10 mouse cellular contexts compared by ENCODE assay signal in the genomic region with DNA sequence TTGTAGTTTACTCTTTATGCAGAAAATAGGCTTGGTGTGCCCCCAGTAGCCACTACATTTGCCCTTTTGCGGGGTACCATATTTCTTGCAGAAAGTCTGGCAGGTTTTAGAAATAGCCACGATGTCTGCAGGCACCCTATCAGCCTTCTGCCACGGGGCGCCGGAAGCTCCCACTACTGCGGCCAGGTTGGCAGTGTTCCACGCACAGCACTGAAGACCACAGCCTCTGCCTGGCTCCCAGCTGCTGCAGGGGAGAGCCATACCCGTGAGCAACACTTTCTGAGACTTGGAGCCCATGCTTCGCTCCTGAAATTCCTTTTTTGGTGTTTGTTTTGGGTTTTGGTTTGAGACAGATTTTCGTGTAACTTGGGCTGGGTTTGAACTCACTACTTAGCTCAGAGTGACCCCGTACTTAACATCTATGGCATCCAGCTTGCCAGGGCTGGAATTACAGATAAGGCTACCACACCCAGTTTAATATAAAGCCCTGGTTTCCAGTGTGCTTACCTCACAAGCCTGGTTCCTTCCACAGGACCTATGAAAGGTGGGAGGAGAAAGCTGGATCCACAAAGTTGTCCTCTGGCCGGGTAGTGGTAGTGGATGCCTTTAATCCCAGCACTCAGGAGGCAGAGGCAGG. TPM values are rescaled to one million over a fixed set of nuclear protein-coding genes. Genes with fewer than 3 reads are reported as not detected.
A peak's percentile ranks its signal among the peaks of the same experiment; 100 is the strongest.
DNase-seq lines count a peak whose midpoint lies in the region; ATAC-seq and TF ChIP-seq lines count a peak whose summit lies in the region.
"Had no signal": no experiment of that assay in that cellular context is flagged by ENCODE, and none has a peak within 500 bp of the region (broad histone marks: within the 10 kb centered on the region; RNA-seq: fewer than 3 reads in every experiment).

No protein-coding gene starts in this region.

- no peak overlapping the region for H3K4me3 ChIP-seq in liver, postnatal 0 days (ENCODE audit: low read depth, low read length)
- H3K4me3 ChIP-seq: forebrain, embryonic 13.5 days had no signal

- peak; percentile 52 for DNase-seq in kidney, postnatal 10 days
- no peak for DNase-seq in kidney, adult 11 months
- peak; percentile 52 for DNase-seq in testis, postnatal 10 days (ENCODE audit: low spot score)
- DNase-seq in testis, postnatal 14 days (ENCODE audit: low spot score) = no peak
- no peak for DNase-seq in liver, postnatal 0 days
- peak; percentile 75 for DNase-seq in thymus, postnatal 4 days
- no peak for DNase-seq in yolk sac, embryonic 10.5 days (ENCODE audit: low spot score)
- no peak for DNase-seq in Muller cell, postnatal 12 days (ENCODE audit: inconsistent ontology term)

- ATAC-seq in liver, postnatal 0 days = peak; percentile 47
- ATAC-seq: forebrain, embryonic 13.5 days; Patski had no signal

- TF ChIP-seq EP300 in liver, postnatal 0 days (IDR thresholded peaks at IDR 0.05; ENCODE audit: low read depth) = no peak

- H3K27ac ChIP-seq in liver, postnatal 0 days (ENCODE audit: low read depth) = peak overlapping the region; percentile 29; the same call in 1 of the 2 replicates
- H3K27ac ChIP-seq: forebrain, embryonic 13.5 days had no signal

- no peaks in the 10 kb centered on the region for H3K36me3 ChIP-seq in liver, postnatal 0 days (replicated peaks; ENCODE audit: insufficient read depth, low read length)

- no peak overlapping the region for H3K4me2 ChIP-seq in liver, postnatal 0 days (ENCODE audit: low read depth, low read length)
- H3K4me2 ChIP-seq: forebrain, embryonic 13.5 days had no signal

- peak overlapping the region; percentile 6; the same call in 1 of the 2 replicates for H3K9ac ChIP-seq in liver, postnatal 0 days (replicated peaks)
- H3K9ac ChIP-seq: forebrain, embryonic 13.5 days had no signal

- no peaks in the 10 kb centered on the region for H3K27me3 ChIP-seq in liver, postnatal 0 days (ENCODE audit: insufficient read depth, low read length)
- H3K27me3 ChIP-seq: forebrain, embryonic 13.5 days; Patski had no signal

- 31% methylated on average over 12 of the region's 12 CpGs for WGBS in liver, postnatal 0 days (ENCODE audit: insufficient replicate concordance)

- no peaks in the 10 kb centered on the region for H3K9me3 ChIP-seq in liver, postnatal 0 days (ENCODE audit: low read length)
- H3K9me3 ChIP-seq: forebrain, embryonic 13.5 days had no signal

- no peak for TF ChIP-seq CTCF in liver, postnatal 0 days (IDR thresholded peaks at IDR 0.05; ENCODE audit: low read depth)

- H3K4me1 ChIP-seq in liver, postnatal 0 days (ENCODE audit: insufficient read depth) = peaks cover 23% of the 10 kb centered on the region
- H3K4me1 ChIP-seq: forebrain, embryonic 13.5 days had no signal

RNA-seq across cellular contexts. Expression of gene Ncoa3, which starts 40.9 kb away (rescaled TPM):
- 3.3 and 3.9 TPM in 2 replicates for polyA plus RNA-seq in liver, postnatal 0 days (2015; fragmentation: Nextera tagmentation; extraction: Ambion mirVana)

RNA-seq across cellular contexts. Expression of gene Zmynd8, which starts 52.7 kb away (rescaled TPM):
- polyA plus RNA-seq in liver, postnatal 0 days (2015; fragmentation: Nextera tagmentation; extraction: Ambion mirVana) = 16.9 and 21.9 TPM in 2 replicates

Comparison
In these comparisons a context has a peak if more than half of its experiments do, and no peak if none do; other contexts are left out.
1. DNase-seq: peak in kidney, postnatal 10 days (single experiment), testis, postnatal 10 days (single experiment) and thymus, postnatal 4 days (single experiment); none in kidney, adult 11 months (single experiment), testis, postnatal 14 days (single experiment), liver, postnatal 0 days (single experiment), yolk sac, embryonic 10.5 days (single experiment) and Muller cell, postnatal 12 days (single experiment).